Mouse (Mus musculus) embryonic fibroblast, embryonic 13.5 days (primary cell): ENCODE measurements around the gene Nme4.

Experiments used
- CTCF ChIP-seq: IDR thresholded peaks from 2 replicates; pipeline ENCODE4 v1.5.1; 2011; ENCODE audit warnings: mild to moderate bottlenecking, control low read depth, low read length, moderate library complexity, borderline replicate concordance; ENCODE audit not compliant: insufficient read depth
- POLR2A ChIP-seq: IDR thresholded peaks from 2 replicates; pipeline ENCODE4 v1.6.1; 2011; ENCODE audit warnings: low read depth, mild to moderate bottlenecking, control low read depth, low read length, moderate library complexity

DNA sequence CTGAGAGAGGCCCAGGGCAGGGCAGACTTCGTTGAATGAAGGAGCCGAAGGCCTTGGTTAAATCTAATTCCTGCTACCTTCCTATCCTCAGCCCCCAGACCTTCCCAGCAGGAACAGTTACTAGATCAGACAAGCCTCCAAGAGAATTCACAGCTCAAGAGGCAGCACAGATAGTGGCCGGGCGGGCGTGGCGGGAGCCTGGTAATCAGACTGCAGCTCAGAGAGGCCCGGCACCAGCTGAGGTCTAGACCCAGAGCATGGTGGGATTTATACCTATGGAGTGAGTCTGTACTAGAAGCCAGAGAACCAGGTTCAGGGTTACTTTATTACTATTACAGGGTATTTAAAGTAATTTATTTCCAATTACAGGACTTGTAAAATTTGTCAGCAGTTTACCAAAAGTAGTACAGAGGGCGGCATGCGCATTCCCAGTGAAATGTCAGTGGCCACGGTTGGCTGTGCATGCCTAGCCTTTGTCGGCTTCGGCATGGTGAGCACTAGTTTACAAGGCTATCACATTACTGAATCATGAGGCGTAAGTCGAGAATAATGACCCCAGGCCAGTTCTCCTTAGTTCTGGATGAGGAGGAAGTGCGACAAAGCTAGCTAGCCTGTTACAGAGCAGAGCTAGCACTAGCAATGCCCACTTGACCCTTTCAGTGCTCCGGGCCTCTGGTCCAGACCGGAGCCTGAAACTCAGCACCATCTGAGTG, 41.1 kb downstream of the Nme4 start:
- TF ChIP-seq POLR2A: no peak
- no peak for TF ChIP-seq CTCF
